In genomic region chr15:99055511-99055961, GRCm38 (mm10) we compare ENCODE assay signal across 8 mouse cellular contexts. TPM values are rescaled to one million over a fixed set of nuclear protein-coding genes. Genes with fewer than 3 reads are reported as not detected.
DNase-seq lines count a peak whose midpoint lies in the region; ATAC-seq and TF ChIP-seq lines count a peak whose summit lies in the region.

No protein-coding gene starts in this region.

- WGBS in heart, embryonic 16.5 days: under 1% methylated on average over 34 of the region's 37 CpGs
- 0% methylated on average over 20 of the region's 37 CpGs for WGBS in limb, embryonic 14.5 days

- H3K36me3 ChIP-seq in heart, embryonic 16.5 days (ENCODE audit: control insufficient read depth, insufficient read depth): no peaks in the 10 kb centered on the region
- H3K36me3 ChIP-seq in limb, embryonic 14.5 days (ENCODE audit: control insufficient read depth, insufficient read depth, low read length): no peaks in the 10 kb centered on the region

- no peak overlapping the region for H3K27ac ChIP-seq in heart, embryonic 16.5 days (ENCODE audit: low read length)
- H3K27ac ChIP-seq in limb, embryonic 14.5 days (replicated peaks; ENCODE audit: low read depth, low read length): no peak overlapping the region

- H3K9me3 ChIP-seq in heart, embryonic 16.5 days (replicated peaks; ENCODE audit: control insufficient read depth, low read length): no peaks in the 10 kb centered on the region
- H3K9me3 ChIP-seq in limb, embryonic 14.5 days (ENCODE audit: control insufficient read depth, low read length): no peaks in the 10 kb centered on the region

- H3K4me1 ChIP-seq in heart, embryonic 16.5 days (ENCODE audit: control insufficient read depth, insufficient read depth, low read length): peaks cover 11% of the 10 kb centered on the region
- H3K4me1 ChIP-seq in limb, embryonic 14.5 days (ENCODE audit: control insufficient read depth, insufficient read depth, low read length): peaks cover 16% of the 10 kb centered on the region

- peak; percentile 62 for DNase-seq in adrenal gland, postnatal 10 days
- DNase-seq in adrenal gland, postnatal 4 days (ENCODE audit: low spot score in 2 of 2): no peak
- peak; percentile 45 for DNase-seq in ovary, postnatal 36 days (ENCODE audit: low spot score)
- DNase-seq in ovary, adult 18-20 months (ENCODE audit: low spot score): no peak
- DNase-seq in limb, embryonic 14.5 days (ENCODE audit: low spot score): no peak
- DNase-seq in retina, embryonic 14.5 days (ENCODE audit: low spot score): peak; percentile 46
- no peak for DNase-seq in urinary bladder, postnatal 14 days (ENCODE audit: low spot score)

- peaks cover 78% of the 10 kb centered on the region for H3K27me3 ChIP-seq in heart, embryonic 16.5 days (ENCODE audit: control insufficient read depth, insufficient read depth, low read length)
- peaks cover 66% of the 10 kb centered on the region for H3K27me3 ChIP-seq in limb, embryonic 14.5 days (ENCODE audit: control insufficient read depth, insufficient read depth, low read length)

- peak overlapping the region; percentile 47 for H3K4me3 ChIP-seq in heart, embryonic 16.5 days (ENCODE audit: low read length)
- H3K4me3 ChIP-seq in limb, embryonic 14.5 days (replicated peaks; ENCODE audit: low read length): peak overlapping the region; percentile 39

- ATAC-seq in heart, embryonic 16.5 days (replicated peaks; ENCODE audit: extremely low read depth, insufficient read depth, low FRiP score): no peak; the same call in 1 of the 2 replicates
- peak; percentile 17; the same call in 1 of the 2 replicates for ATAC-seq in limb, embryonic 14.5 days (ENCODE audit: low FRiP score, low read depth)

- no peak for TF ChIP-seq POLR2A in limb, embryonic 14.5 days (IDR thresholded peaks at IDR 0.05; ENCODE audit: borderline replicate concordance, extremely low read depth, insufficient read depth, insufficient read length)

- H3K4me2 ChIP-seq in heart, embryonic 16.5 days (ENCODE audit: low read depth, low read length): peak overlapping the region; percentile 67
- peak overlapping the region; percentile 75 for H3K4me2 ChIP-seq in limb, embryonic 14.5 days (replicated peaks; ENCODE audit: low read depth, low read length, severe bottlenecking)

- H3K9ac ChIP-seq in heart, embryonic 16.5 days (ENCODE audit: low read length): peak overlapping the region; percentile 21; the same call in 1 of the 2 replicates
- peak overlapping the region; percentile 21; the same call in 1 of the 2 replicates for H3K9ac ChIP-seq in limb, embryonic 14.5 days (ENCODE audit: low read depth, low read length, severe bottlenecking)

RNA-seq across cellular contexts. Expression of gene Prph, which starts 0.6 kb away (rescaled TPM):
- 10 to 100 TPM; 24.0 to 59.0 TPM for total RNA-seq in adrenal gland, postnatal 10 days (2021)
- 10 to 100 TPM; 26.7 to 68.4 TPM for total RNA-seq in adrenal gland, postnatal 4 days (2021)
- 1.4 and 2.4 TPM in 2 replicates for polyA plus RNA-seq in heart, embryonic 16.5 days (2015; fragmentation: Nextera tagmentation; extraction: Ambion mirVana)
- polyA plus RNA-seq in limb, embryonic 14.5 days (2012; rRNA removed): 2.7 and 4.2 TPM in 2 replicates
- 1.3 and 1.7 TPM in 2 replicates for polyA plus RNA-seq in limb, embryonic 14.5 days (2014; fragmentation: Nextera tagmentation; extraction: Ambion mirVana)

RNA-seq across cellular contexts. Expression of gene Troap, which starts 18.8 kb away (rescaled TPM):
- total RNA-seq in adrenal gland, postnatal 10 days (2021): 1 to 10 TPM; 8.2 to 9.8 TPM
- total RNA-seq in adrenal gland, postnatal 4 days (2021): 10 to 100 TPM; 14.5 to 17.1 TPM
- 27.8 and 29.4 TPM in 2 replicates for polyA plus RNA-seq in heart, embryonic 16.5 days (2015; fragmentation: Nextera tagmentation; extraction: Ambion mirVana)
- 41.5 and 51.3 TPM in 2 replicates for polyA plus RNA-seq in limb, embryonic 14.5 days (2012; rRNA removed)
- 20.3 and 22.1 TPM in 2 replicates for polyA plus RNA-seq in limb, embryonic 14.5 days (2014; fragmentation: Nextera tagmentation; extraction: Ambion mirVana)

RNA-seq across cellular contexts. Expression of gene Tuba1c, which starts 25.8 kb away (rescaled TPM):
- total RNA-seq in adrenal gland, postnatal 10 days (2021): 100 to 1,000 TPM; 144 to 176 TPM
- 100 to 1,000 TPM; 200 to 217 TPM for total RNA-seq in adrenal gland, postnatal 4 days (2021)
- 130 and 149 TPM in 2 replicates for polyA plus RNA-seq in heart, embryonic 16.5 days (2015; fragmentation: Nextera tagmentation; extraction: Ambion mirVana)
- polyA plus RNA-seq in limb, embryonic 14.5 days (2012; rRNA removed): 192 and 293 TPM in 2 replicates
- 150 and 162 TPM in 2 replicates for polyA plus RNA-seq in limb, embryonic 14.5 days (2014; fragmentation: Nextera tagmentation; extraction: Ambion mirVana)

RNA-seq across cellular contexts. Expression of gene C1ql4, which starts 32.1 kb away (rescaled TPM):
- total RNA-seq in adrenal gland, postnatal 10 days (2021): under 1 TPM in 1 of 2 experiments, not detected in 1; 0.18 TPM
- under 1 TPM in 1 of 2 experiments, not detected in 1; 0.20 TPM for total RNA-seq in adrenal gland, postnatal 4 days (2021)
- 0.12 and 0.16 TPM in 2 replicates for polyA plus RNA-seq in heart, embryonic 16.5 days (2015; fragmentation: Nextera tagmentation; extraction: Ambion mirVana)
- 0.13 TPM in 1 of 2 replicates, not detected in the other for polyA plus RNA-seq in limb, embryonic 14.5 days (2012; rRNA removed)
- polyA plus RNA-seq in limb, embryonic 14.5 days (2014; fragmentation: Nextera tagmentation; extraction: Ambion mirVana): not detected in 2 replicates

RNA-seq across cellular contexts. Expression of gene Dnajc22, which starts 37.4 kb away (rescaled TPM):
- 10 to 100 TPM; 15.0 to 21.8 TPM for total RNA-seq in adrenal gland, postnatal 10 days (2021)
- total RNA-seq in adrenal gland, postnatal 4 days (2021): 1 to 10 TPM; 3.7 to 6.4 TPM
- 0.43 and 0.52 TPM in 2 replicates for polyA plus RNA-seq in heart, embryonic 16.5 days (2015; fragmentation: Nextera tagmentation; extraction: Ambion mirVana)
- 0.87 and 1.7 TPM in 2 replicates for polyA plus RNA-seq in limb, embryonic 14.5 days (2012; rRNA removed)
- 0.11 and 0.37 TPM in 2 replicates for polyA plus RNA-seq in limb, embryonic 14.5 days (2014; fragmentation: Nextera tagmentation; extraction: Ambion mirVana)

Comparison
In these comparisons a context has a peak if more than half of its experiments do, and no peak if none do; other contexts are left out.
1. DNase-seq: peak in adrenal gland, postnatal 10 days (single experiment), ovary, postnatal 36 days (single experiment) and retina, embryonic 14.5 days (single experiment); none in adrenal gland, postnatal 4 days (0 of 2), ovary, adult 18-20 months (single experiment), limb, embryonic 14.5 days (single experiment) and urinary bladder, postnatal 14 days (single experiment).